Mouse (Mus musculus): ENCODE measurements at regions not wholly inside any gene's neighbourhood (a gene's known extent, or its start where the extent isn't known, plus 50 kb on each side); places are given as distances from the start of the nearest gene placed in this dataset.
A peak's percentile ranks its signal among the peaks of the same experiment; 100 is the strongest.

DNA sequence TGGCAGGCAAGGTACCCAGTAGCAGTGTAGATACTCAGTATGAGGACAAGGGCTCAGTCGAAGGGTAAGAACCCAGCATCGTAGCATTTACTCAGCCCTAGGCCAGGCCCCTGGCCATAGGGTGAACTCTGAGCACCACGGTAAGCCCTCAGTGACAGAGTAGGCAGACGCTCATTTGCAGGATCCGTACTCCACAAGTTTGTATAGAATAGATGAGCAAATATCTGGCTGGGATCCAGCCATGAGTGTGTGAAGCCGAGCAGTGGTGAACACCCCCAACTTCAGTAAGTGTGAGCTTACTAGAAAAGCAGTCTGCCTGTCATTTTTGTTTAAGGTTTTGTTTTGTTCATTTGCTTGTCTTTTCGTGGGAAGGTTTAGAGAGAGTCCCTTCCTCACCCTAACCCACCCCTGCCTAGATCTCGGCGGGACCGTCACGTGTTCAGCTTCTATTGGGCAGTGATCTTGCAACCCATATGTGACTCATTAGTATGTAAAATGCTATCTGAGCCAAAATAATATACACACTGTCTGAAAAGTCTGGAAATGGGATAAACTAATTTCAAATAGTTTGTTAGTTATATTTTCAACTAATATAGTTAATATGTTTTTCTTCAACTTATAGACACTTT, 76.3 kb downstream of the Gm5447 start:
- ATAC-seq (ENCODE audit: extremely low read depth, insufficient number of reproducible peaks, low FRiP score, poor library complexity, severe bottlenecking), result no peak

DNA sequence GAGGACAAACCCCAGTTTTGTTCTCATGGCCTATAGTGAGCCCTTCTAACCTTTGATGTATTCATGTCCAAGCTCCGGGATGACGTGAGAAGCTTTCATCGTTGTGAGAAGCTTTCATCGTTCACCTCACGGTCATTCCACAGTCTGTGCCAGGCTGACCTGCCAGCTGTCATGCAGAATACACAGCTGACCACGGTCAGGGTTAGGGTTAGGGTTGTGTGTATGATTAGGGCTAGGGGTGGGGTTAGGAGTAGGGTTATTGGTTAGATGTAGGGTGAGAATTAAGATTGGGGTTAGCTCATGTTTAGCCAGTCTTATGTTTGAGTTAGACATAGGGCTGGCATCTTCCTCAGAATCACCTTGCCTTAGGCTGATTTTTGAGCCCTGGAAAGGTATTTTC, 77.6 kb downstream of the Gm5447 start:
- ATAC-seq (ENCODE audit: extremely low read depth, insufficient number of reproducible peaks, low FRiP score, poor library complexity, severe bottlenecking), result 0 out of 2 replicates have a peak, but pooled peaks have one; percentile 16

DNA sequence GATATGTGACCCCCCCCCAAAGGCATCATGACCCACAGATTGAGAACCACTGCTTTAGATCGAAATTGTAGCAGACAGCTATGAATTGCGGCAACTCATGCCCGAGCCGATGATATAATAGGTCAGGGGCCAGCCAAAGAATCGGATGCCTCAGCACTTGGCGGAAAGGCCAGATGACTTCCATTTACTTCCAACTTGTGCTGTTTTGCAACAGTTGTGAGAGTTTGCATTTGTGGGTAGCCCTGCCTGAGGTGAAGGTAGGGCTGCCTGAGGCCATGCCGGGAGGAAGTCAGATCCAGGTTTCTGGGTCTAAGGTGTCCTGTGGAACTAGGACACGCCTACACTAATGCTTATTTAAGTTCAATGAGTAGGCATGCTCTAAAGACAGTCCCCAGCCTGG, 80.4 kb downstream of the Gm5447 start:
- ATAC-seq (ENCODE audit: extremely low read depth, insufficient number of reproducible peaks, low FRiP score, poor library complexity, severe bottlenecking), result no peak

GRCm38 (mm10) chr13:31055376-31056083, 81.5 kb downstream of the Gm5447 start:
- ATAC-seq (ENCODE audit: extremely low read depth, insufficient number of reproducible peaks, low FRiP score, poor library complexity, severe bottlenecking), result no peak

- no peak for ATAC-seq (ENCODE audit: extremely low read depth, insufficient number of reproducible peaks, low FRiP score, poor library complexity, severe bottlenecking)
Measured at GRCm38 (mm10) chr13:31056154-31056871, 82.3 kb downstream of the Gm5447 start.

GRCm38 (mm10) chr13:31060916-31061431, 87.0 kb downstream of the Gm5447 start:
- no peak for ATAC-seq (ENCODE audit: extremely low read depth, insufficient number of reproducible peaks, low FRiP score, poor library complexity, severe bottlenecking)

DNA sequence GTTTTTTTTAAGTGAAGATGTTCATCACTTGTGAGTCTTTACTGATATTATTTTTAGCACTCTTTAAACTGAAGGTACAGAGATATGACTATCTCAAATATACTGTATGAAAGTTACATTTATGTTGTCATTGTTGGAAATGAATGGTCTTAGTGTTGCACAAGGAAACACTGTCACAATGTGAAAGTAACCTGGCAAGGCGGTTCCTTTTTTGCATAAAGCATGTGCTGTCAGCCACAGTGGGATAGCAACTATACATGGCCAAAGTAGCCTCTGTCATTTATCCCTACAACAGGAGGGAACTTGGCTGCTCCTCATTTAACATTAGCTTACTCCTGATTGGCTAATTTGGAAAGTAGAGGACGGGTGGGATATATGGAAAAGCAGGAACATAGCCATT, 94.3 kb downstream of the Gm5447 start:
- ATAC-seq (ENCODE audit: extremely low read depth, insufficient number of reproducible peaks, low FRiP score, poor library complexity, severe bottlenecking), result no peak

- ATAC-seq (ENCODE audit: extremely low read depth, insufficient number of reproducible peaks, low FRiP score, poor library complexity, severe bottlenecking), result no peak
Measured at GRCm38 (mm10) chr13:31076541-31076940, 102.5 kb downstream of the Gm5447 start.

GRCm38 (mm10) chr13:31078751-31079150, 104.7 kb downstream of the Gm5447 start:
- no peak for ATAC-seq (ENCODE audit: extremely low read depth, insufficient number of reproducible peaks, low FRiP score, poor library complexity, severe bottlenecking)

DNA sequence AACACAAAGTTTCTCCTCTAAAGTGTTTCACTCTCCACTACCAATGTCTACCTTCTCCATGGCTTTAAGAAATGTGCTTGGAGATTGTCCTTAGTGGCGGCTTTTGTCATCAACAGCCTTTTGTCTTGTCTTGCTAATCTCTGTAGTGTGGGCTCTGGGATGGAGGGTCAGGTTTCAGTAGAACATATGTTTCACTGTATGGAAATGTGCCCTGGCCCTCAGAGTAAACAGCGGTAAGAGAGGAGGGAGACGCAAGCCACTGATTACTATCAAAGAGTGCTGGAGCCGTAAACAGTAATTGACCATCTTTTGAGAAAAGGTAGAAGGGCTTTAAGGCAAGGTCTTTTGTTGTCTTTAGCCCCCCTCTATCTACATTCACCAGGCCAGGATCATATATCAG, 106.2 kb downstream of the Gm5447 start:
- no peak for ATAC-seq (ENCODE audit: extremely low read depth, insufficient number of reproducible peaks, low FRiP score, poor library complexity, severe bottlenecking)

GRCm38 (mm10) chr13:31082448-31083140, 108.6 kb downstream of the Gm5447 start:
- peak; percentile 55; the same call in 1 of the 2 replicates for ATAC-seq (ENCODE audit: extremely low read depth, insufficient number of reproducible peaks, low FRiP score, poor library complexity, severe bottlenecking)

DNA sequence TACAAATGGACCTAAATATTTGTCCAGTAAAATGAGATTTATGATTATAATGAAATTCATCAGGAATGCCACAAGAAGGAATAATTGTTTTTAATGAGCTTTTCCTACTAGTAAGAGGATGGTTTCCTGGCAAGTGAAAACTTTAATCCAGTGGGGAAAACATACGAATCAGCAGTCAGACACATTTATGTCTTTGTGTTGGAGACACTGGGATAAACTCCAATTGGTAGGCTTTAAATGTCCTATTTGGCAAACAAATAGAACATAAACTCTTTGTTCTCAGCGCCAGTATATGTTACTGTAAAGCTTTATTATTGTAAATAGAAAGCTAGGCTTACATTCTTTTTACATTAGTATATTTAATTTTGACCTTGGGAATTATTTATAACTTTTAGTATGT, 127.0 kb downstream of the Gm5447 start:
- no peak for ATAC-seq (ENCODE audit: extremely low read depth, insufficient number of reproducible peaks, low FRiP score, poor library complexity, severe bottlenecking)

DNA sequence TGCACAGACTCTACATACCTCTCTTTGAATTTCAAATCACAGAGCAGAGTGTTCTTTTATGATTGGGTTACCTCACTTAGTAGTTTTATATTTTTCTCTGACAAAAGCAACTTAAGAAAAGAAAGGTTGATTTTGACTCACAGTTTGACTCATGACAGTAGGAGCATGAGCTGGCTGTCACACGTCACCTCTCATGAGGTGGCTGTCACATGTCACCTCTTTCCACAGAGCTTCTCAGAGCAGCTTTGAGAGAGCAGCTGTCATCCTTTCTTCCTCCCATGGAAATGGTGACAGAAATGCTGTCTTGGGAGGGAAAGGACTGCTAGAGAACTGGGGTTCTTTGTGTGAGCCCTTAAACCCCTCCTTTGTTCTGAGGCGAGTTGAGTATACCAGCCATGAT, 133.4 kb downstream of the Gm5447 start:
- no peak for ATAC-seq (ENCODE audit: extremely low read depth, insufficient number of reproducible peaks, low FRiP score, poor library complexity, severe bottlenecking)

- ATAC-seq (ENCODE audit: extremely low read depth, insufficient number of reproducible peaks, low FRiP score, poor library complexity, severe bottlenecking), result no peak
Measured at GRCm38 (mm10) chr13:31109231-31109630, 135.2 kb downstream of the Gm5447 start.

- no peak for ATAC-seq (ENCODE audit: extremely low read depth, insufficient number of reproducible peaks, low FRiP score, poor library complexity, severe bottlenecking)
Measured at GRCm38 (mm10) chr13:31122689-31123088, 148.7 kb downstream of the Gm5447 start.

DNA sequence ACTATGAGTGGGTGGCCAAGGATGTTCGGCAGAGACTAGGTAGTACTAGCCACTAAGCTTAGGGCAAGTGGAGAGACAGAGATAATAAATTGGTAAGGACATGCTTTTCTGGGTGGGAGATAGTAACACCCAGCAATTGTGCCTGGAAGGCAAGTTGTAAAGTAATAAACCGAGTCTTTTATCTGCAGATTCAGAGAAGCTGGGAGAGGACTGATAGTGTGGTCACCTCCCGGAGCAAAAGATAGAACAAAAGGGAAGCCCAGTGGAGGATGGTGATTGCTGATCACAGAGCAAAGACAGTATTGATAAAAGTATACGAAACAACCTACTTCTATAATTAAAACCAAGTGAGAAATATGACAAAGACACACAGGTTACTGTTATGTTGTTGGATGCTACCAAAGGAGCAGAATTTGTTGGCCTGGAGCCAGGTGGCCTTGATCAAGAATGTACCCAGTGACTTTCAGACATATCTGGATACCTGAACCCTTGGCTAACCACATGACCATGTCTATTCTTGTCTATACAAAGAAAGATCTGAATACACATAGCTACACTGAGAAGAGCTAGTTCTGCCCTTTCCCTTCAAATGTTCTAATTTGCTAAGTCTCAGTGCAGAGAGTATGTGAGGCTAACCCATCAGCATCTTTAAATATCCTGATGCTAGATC, 150.7 kb downstream of the Gm5447 start:
- no peak for ATAC-seq (ENCODE audit: extremely low read depth, insufficient number of reproducible peaks, low FRiP score, poor library complexity, severe bottlenecking)

GRCm38 (mm10) chr13:31132501-31132900, 158.5 kb downstream of the Gm5447 start:
- ATAC-seq (ENCODE audit: extremely low read depth, insufficient number of reproducible peaks, low FRiP score, poor library complexity, severe bottlenecking), result no peak

DNA sequence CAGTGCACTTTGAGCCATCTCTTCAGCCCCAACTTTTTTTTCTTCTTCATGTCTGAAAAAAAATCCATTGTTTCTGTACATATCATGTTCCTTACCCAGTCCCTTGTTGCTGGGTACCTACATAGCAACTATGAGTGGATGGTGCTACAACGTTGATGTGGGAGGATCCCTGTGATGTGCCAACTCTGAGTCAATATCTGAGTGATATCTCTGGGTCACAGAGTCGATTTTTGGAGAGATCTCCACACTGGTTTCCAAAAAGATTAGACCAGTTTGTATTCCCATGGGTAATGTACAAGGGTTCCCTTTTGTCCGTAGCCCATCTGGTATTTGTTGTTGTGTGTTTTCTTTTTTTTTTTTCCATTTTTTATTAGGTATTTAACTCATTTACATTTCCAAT, 165.7 kb downstream of the Gm5447 start:
- no peak for ATAC-seq (ENCODE audit: extremely low read depth, insufficient number of reproducible peaks, low FRiP score, poor library complexity, severe bottlenecking)

DNA sequence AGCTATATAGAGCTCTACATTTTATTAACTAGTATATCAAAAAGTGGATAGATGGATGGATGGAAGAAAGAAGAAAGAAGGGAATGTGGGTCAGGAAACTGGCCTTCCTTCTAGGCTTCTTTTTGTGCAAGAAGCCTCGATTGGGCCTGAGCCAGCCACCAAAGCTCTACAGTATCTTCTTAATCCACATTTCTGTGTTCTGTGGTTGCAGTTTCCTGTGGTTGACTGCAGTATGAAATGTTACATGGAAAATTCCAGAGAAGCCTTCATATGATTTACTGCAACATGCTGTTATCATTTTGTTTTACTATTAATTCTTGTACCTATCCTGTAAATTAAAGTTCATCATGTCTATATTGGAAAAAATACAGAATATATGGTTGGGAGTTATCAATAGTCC, 173.3 kb downstream of the Gm5447 start:
- ATAC-seq (ENCODE audit: extremely low read depth, insufficient number of reproducible peaks, low FRiP score, poor library complexity, severe bottlenecking), result no peak
